Mouse (Mus musculus): Measurements from ENCODE around the gene Hbq1a. TPM values are rescaled to one million over a fixed set of nuclear protein-coding genes. Genes with fewer than 3 reads are reported as not detected.
"Not testable (repeated sequence)": the region's sequence is repeated elsewhere in the genome, so short reads cannot be mapped to it uniquely, and the experiment has no call there.

The Hbq1a gene
- polyA plus RNA-seq, 1 experiment from 2014 or later = 0.67 TPM

DNA sequence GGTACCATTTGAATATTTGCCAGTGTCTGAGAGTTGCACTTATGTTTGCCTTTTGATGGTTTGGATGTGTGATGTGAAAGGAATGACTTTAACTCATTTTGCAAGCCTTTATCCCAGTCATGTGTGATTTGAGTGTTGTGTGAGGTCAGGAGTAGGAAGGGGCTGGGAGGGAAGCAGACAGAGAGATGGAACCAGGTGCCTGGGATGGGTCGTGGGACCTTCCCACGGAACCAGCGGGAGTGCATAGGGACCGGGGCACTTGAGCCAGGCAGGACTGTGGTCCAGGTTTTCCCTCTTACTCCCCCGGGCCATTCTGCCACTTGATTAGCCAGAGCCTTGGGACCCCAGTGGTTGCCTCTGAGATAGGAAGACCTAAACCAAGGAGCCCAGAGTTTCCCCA, 31.9 kb upstream of the Hbq1a start:
- peaks cover 5% of the 10 kb centered on the region for H3K4me1 ChIP-seq
- peak overlapping the region; percentile 94 for H3K27ac ChIP-seq (replicated peaks)
- H3K4me3 ChIP-seq (replicated peaks) = peak overlapping the region; percentile 85
- peak overlapping the region; percentile 92 for H3K9ac ChIP-seq
- ATAC-seq (ENCODE audit: insufficient number of reproducible peaks, low FRiP score, low TSS enrichment, low read depth) = no peak
- no peaks in the 10 kb centered on the region for H3K36me3 ChIP-seq
- H3K9me3 ChIP-seq (replicated peaks) = no peaks in the 10 kb centered on the region
- 19% methylated on average over 5 of the region's 5 CpGs for WGBS
- peak overlapping the region; percentile 54 for H3K4me2 ChIP-seq (replicated peaks)
- H3K27me3 ChIP-seq = no peaks in the 10 kb centered on the region

DNA sequence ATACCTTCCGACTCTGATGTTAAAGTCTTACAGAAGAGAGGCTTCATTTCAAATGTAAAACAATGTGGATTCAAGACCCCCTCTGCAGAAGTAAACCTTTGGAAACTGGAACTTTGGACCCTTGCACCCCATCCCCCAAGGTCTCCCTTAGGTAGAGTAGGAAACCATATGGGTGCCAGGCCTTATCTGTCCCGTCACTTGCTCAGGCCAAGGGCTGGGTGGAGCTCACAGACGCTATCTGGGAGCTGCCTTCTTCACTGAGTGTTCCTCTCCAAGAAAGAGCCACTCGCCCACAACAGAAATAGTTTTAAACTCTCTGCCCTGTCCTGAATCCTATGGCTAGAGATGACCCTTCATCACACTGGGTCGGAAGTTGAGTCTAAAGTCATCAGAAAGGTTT, 30.9 kb upstream of the Hbq1a start:
- no peak overlapping the region for H3K4me2 ChIP-seq (replicated peaks)

DNA sequence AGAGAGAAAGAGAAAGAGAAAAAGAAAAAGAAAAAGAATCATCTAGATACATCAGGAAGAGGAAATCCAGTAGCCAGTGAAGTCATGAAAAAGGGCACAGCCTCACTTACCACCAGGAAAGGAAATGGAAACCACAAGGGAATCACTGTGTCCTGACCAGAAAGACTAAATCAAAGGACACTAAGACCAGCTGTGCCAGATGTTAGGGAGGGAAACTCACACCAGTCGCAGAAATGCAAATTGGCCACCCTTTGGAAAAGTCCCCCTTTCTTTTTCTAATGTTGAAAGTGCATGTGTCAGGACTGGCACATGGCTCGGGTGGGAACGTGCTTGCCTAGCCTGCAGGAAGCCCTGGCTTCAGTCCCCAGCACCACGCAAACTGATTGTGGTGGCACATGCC, 28.7 kb upstream of the Hbq1a start:
- Histone ChIP-seq H3K27ac (replicated peaks) (no peak overlapping the region), H3K9ac (no peak overlapping the region), H3K4me3 (replicated peaks) (no peak overlapping the region), H3K27me3 (no peaks in the 10 kb centered on the region), H3K9me3 (replicated peaks) (no peaks in the 10 kb centered on the region), H3K36me3 (no peaks in the 10 kb centered on the region), H3K4me2 (replicated peaks) (no peak overlapping the region), H3K4me1 (peaks cover 5% of the 10 kb centered on the region)
- no peak for ATAC-seq (ENCODE audit: insufficient number of reproducible peaks, low FRiP score, low TSS enrichment, low read depth)
- WGBS = 31% methylated on average over 4 of the region's 4 CpGs

More for the DNA sequence above, 30.9 kb upstream of the Hbq1a start:
- no peak for ATAC-seq (ENCODE audit: insufficient number of reproducible peaks, low FRiP score, low TSS enrichment, low read depth)
- Histone ChIP-seq H3K4me3 (replicated peaks) (no peak overlapping the region), H3K27me3 (no peaks in the 10 kb centered on the region), H3K36me3 (no peaks in the 10 kb centered on the region), H3K9me3 (replicated peaks) (no peaks in the 10 kb centered on the region), H3K9ac (no peak overlapping the region), H3K27ac (replicated peaks) (no peak overlapping the region), H3K4me1 (peaks cover 5% of the 10 kb centered on the region)
- 83% methylated on average over 5 of the region's 5 CpGs for WGBS

DNA sequence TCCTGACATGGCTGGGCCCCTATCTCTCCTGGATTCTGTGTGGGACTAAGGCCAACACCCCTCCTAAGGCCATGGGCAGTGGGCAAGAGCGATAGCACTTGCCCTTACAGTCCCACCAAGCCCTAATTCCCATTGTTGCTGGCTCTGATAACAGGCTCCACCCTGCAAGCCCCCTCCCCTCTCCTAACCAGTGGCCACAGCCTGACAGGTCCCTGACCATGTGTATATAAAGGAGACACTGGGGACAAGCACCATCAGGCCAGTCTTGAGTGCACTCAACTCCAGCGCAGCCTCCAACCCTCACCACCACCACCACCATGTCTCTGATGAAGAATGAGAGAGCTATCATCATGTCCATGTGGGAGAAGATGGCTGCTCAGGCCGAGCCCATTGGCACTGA, 23.5 kb upstream of the Hbq1a start, which contains the start of gene Hba-x:
Hba-x (plus strand) TSS at position 54 of the 400 bp plus-strand sequence.
- no peak within 1 kb of the TSS for H3K4me3 ChIP-seq (replicated peaks)
- no peaks in the 10 kb centered on the region for H3K36me3 ChIP-seq
- H3K4me1 ChIP-seq = no peaks in the 10 kb centered on the region
- no peak within 1 kb of the TSS for H3K4me2 ChIP-seq (replicated peaks)
- ATAC-seq (ENCODE audit: insufficient number of reproducible peaks, low FRiP score, low TSS enrichment, low read depth) = no peak
- H3K27me3 ChIP-seq = 0 out of 2 replicates have a peak, but pooled peaks cover 13% of the 10 kb centered on the region
- no peaks in the 10 kb centered on the region for H3K9me3 ChIP-seq (replicated peaks)
- no peak within 1 kb of the TSS for H3K9ac ChIP-seq
- no peak within 1 kb of the TSS for H3K27ac ChIP-seq (replicated peaks)
- WGBS = 62% methylated on average over 3 of the region's 3 CpGs

DNA sequence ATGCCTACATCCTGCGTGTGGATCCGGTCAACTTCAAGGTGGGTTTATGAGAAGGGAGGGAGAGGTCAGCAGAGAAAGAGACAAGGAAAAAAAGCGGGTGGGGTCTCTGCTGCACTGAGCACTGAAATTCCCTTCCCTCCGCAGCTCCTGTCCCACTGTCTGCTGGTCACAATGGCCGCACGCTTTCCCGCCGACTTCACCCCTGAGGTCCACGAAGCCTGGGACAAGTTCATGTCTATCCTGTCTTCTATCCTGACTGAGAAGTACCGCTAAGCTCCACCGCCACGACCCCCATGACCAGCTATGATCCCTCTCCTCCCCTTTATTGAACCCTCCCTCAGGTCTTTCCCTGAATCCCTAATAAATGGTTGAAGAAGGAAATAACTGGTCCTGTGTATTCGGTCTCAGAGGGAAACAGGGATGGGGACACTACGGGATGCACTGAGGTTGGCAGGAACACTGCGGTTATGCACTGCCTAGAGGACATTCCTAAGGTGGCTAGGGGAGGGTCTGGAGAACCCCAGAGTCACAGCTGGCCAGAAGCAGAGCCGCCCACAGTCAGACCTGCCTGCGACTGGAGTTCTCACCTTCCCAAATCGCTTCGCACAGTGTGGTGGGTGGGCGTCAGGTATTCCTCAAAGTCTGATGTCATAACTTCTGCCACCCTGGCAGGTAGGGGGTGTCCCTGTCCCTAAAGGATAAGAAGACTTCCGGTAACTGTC, 22.0 kb upstream of the Hbq1a start:
- no peak for ATAC-seq (ENCODE audit: insufficient number of reproducible peaks, low FRiP score, low TSS enrichment, low read depth)
- 66% methylated on average over 21 of the region's 21 CpGs for WGBS
- Histone ChIP-seq H3K4me3 (replicated peaks) (no peak overlapping the region), H3K4me1 (no peaks in the 10 kb centered on the region), H3K9ac (no peak overlapping the region), H3K4me2 (replicated peaks) (no peak overlapping the region), H3K36me3 (no peaks in the 10 kb centered on the region), H3K27ac (replicated peaks) (no peak overlapping the region), H3K9me3 (replicated peaks) (no peaks in the 10 kb centered on the region), H3K27me3 (0 out of 2 replicates have a peak, but pooled peaks cover 13% of the 10 kb centered on the region)

DNA sequence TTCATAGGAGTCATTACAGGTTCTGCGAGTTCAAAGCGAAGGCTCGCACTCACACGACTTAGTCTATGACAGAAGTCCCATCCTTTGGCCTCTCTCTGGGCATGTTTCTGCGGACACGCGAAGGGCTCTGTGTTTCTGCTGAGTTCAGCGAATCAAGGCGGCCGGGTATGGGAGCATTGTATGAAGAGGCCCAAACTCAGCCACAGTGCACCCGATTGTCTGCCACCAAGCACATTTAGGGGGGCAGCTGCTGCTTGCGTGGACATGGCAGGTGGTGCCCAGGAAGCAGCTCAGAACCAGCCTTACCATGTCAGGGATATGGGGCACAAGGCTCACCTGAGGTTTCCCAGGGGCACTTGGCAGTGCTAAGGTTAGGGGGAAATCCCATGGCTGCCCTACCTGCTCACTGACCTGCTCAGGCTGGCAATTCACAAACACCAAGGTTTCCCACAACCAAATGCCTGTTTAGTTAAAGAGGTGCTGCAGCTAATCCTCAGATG, 21.4 kb upstream of the Hbq1a start:
- Histone ChIP-seq H3K27me3 (0 out of 2 replicates have a peak, but pooled peaks cover 13% of the 10 kb centered on the region), H3K9ac (no peak overlapping the region), H3K9me3 (replicated peaks) (no peaks in the 10 kb centered on the region), H3K27ac (replicated peaks) (no peak overlapping the region), H3K4me3 (replicated peaks) (no peak overlapping the region), H3K36me3 (no peaks in the 10 kb centered on the region), H3K4me2 (replicated peaks) (no peak overlapping the region), H3K4me1 (no peaks in the 10 kb centered on the region)
- WGBS = 74% methylated on average over 12 of the region's 12 CpGs
- ATAC-seq (ENCODE audit: insufficient number of reproducible peaks, low FRiP score, low TSS enrichment, low read depth) = no peak

DNA sequence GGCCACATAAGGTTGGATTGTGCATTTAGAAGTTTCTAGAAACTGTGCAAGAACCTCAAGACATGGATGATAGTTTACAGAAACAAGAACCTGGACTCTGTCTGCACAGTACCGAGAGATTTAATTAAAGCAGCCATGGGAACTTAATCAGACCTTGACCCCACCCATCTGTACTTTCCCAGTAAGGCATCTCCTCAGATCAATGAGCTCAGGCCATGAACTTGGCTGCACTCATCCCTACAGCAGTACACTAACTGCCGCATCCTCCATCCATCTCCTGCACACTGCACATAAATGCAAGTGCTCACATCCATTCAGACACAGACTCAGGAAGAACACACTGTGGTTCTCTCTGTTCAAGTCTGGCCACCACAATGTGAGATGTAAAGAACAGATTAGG, 19.2 kb upstream of the Hbq1a start:
- ATAC-seq (ENCODE audit: insufficient number of reproducible peaks, low FRiP score, low TSS enrichment, low read depth) = no peak
- Histone ChIP-seq H3K27ac (replicated peaks) (no peak overlapping the region), H3K4me3 (replicated peaks) (no peak overlapping the region), H3K4me2 (replicated peaks) (no peak overlapping the region), H3K36me3 (no peaks in the 10 kb centered on the region), H3K9me3 (replicated peaks) (no peaks in the 10 kb centered on the region), H3K9ac (no peak overlapping the region), H3K27me3 (0 out of 2 replicates have a peak, but pooled peaks cover 13% of the 10 kb centered on the region), H3K4me1 (no peaks in the 10 kb centered on the region)
- 57% methylated on average over 2 of the region's 2 CpGs for whole genome bisulfite sequencing

DNA sequence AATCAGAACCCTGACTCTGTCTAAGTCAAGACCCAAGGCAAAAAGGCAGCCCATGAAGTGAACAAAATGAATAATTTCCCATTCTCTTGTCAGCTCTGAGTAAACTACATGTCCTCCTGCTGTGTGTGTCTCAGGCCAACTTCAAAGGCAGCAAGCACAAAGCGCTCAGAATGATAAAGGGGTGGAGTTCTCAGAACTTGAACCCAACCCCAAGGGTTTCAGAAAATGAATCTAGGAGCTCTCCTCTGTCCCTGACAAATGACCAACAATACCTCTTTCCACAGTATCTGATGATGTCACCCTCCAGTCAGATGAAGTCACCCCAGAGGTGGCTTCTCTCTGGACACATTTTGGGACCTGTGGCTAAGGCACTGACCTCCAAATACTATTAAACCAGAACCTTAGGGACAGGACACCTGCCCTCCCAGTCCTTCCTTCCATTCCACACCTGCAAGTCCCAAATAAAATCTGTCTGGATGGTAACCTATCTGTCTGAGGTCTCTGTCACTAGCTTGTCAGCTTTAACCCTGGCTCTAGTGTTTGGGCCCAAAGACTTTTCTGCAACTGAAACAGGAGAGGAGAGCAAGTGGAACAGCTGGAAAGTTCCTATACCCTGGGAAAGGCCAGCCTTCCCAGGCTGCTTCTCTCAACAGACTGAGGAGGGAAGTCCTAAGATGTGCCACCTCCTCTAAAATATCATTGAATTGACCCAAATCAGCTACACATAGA, 18.3 kb upstream of the Hbq1a start:
- no peak overlapping the region for H3K27ac ChIP-seq (replicated peaks)
- 0 out of 2 replicates have a peak, but pooled peaks cover 13% of the 10 kb centered on the region for H3K27me3 ChIP-seq
- no peaks in the 10 kb centered on the region for H3K9me3 ChIP-seq (replicated peaks)
- no peaks in the 10 kb centered on the region for H3K4me1 ChIP-seq
- H3K4me2 ChIP-seq (replicated peaks) = no peak overlapping the region
- H3K36me3 ChIP-seq = no peaks in the 10 kb centered on the region
- no peak overlapping the region for H3K9ac ChIP-seq
- ATAC-seq (ENCODE audit: insufficient number of reproducible peaks, low FRiP score, low TSS enrichment, low read depth) = no peak
- H3K4me3 ChIP-seq (replicated peaks) = no peak overlapping the region
- 81% methylated on average over 1 of the region's 1 CpGs for WGBS

DNA sequence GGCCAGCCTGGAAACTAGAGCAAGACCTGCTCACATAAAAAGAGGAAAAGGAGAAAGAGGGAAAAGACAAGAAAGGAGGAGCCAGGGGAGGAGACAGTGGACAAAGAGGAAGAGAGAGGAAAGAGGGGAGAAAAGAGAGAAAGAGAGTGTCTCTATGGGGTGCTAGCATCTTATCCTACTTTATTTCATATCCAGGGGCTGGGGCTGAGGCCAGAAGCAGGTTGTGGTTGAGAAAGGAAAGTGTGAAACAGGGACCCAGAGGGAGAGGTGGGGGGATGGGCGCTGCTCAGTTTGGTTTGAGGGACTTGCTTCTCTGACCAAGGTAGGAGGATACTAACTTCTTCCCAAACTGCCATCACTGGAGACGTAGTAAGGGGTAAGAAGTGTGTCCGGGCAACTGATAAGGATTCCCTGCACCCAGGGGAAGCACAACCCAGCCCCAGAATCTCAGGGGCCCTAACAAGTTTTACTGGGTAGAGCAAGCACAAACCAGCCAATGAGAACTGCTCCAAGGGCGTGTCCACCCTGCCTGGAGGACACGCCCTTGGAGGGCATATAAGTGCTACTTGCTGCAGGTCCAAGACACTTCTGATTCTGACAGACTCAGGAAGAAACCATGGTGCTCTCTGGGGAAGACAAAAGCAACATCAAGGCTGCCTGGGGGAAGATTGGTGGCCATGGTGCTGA, 16.6 kb upstream of the Hbq1a start, which contains the start of gene Hba-a1:
Hba-a1 (plus strand) TSS at position 421 of the 687 bp plus-strand sequence.
- H3K4me3 ChIP-seq (replicated peaks); H3K36me3 ChIP-seq; H3K4me2 ChIP-seq (replicated peaks); ATAC-seq (ENCODE audit: insufficient number of reproducible peaks, low FRiP score, low TSS enrichment, low read depth); H3K27ac ChIP-seq (replicated peaks); H3K4me1 ChIP-seq; H3K9ac ChIP-seq; H3K9me3 ChIP-seq (replicated peaks): not testable (repeated sequence)
- WGBS = 55% methylated on average over 1 of the region's 5 CpGs
- H3K27me3 ChIP-seq = peaks cover 13% of the 10 kb centered on the region

DNA sequence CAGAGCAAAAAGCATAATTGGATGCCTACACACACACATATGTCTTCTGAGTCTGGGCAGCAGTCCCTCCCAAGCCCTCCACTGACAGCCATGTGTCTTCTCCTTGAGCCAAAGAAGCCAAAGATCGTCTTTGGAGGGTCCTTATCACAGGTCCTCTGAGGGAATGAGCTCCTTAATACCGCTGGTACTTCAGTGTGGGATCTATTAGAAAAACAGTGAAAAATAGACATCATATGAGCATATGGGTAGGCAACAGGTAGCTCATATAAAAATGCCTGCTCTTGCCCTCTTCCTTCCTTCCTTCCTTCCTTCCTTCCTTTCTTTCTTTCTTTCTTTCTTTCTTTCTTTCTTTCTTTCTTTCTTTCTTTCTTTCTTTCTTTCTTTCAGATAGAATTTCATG, 15.3 kb upstream of the Hbq1a start:
- not testable (repeated sequence) for H3K9me3 ChIP-seq (replicated peaks); H3K4me2 ChIP-seq (replicated peaks); H3K36me3 ChIP-seq; H3K4me1 ChIP-seq; H3K4me3 ChIP-seq (replicated peaks); H3K27me3 ChIP-seq; ATAC-seq (ENCODE audit: insufficient number of reproducible peaks, low FRiP score, low TSS enrichment, low read depth); H3K27ac ChIP-seq (replicated peaks); H3K9ac ChIP-seq
- 49% methylated on average over 2 of the region's 2 CpGs for WGBS

All from embryonic facial prominence, embryonic 15.5 days (tissue).